Mouse (Mus musculus) stomach, postnatal 0 days (tissue): ENCODE results near the gene Mymk. TPM values are rescaled to one million over a fixed set of nuclear protein-coding genes. Genes with fewer than 3 reads are reported as not detected.

Source experiments
- ATAC-seq: fragments of 200-750 bp; cut with Nextera tagmentation; 2 replicates; pipeline ENCODE4 v1.8.0; 2017; ENCODE audit not compliant: low FRiP score, low TSS enrichment
- DNase-seq: peaks from one replicate; pipeline ENCODE4 v3.0.0-alpha.2; 2016; ENCODE audit warnings: low spot score
- H3K27ac ChIP-seq: fragments of 300-500 bp; sonication (generic); replicated peaks from 2 replicates; pipeline ENCODE4 v1.5.1; 2014; ENCODE audit warnings: mild to moderate bottlenecking, control low read depth
- H3K27me3 ChIP-seq: fragments of 300-500 bp; sonication (generic); 2 replicates; pipeline ENCODE4 v1.6.1; 2014; ENCODE audit warnings: low read length; ENCODE audit not compliant: control insufficient read depth, insufficient read depth
- H3K36me3 ChIP-seq: fragments of 300-500 bp; sonication (generic); 2 replicates; pipeline ENCODE4 v1.6.1; 2014; ENCODE audit warnings: low read length, mixed read lengths; ENCODE audit not compliant: control insufficient read depth, insufficient read depth
- H3K4me1 ChIP-seq: fragments of 300-500 bp; sonication (generic); replicated peaks from 2 replicates; pipeline ENCODE4 v1.6.1; 2014; ENCODE audit warnings: antibody characterized with exemption; ENCODE audit not compliant: control insufficient read depth, insufficient read depth
- H3K4me2 ChIP-seq: fragments of 300-500 bp; sonication (generic); replicated peaks from 2 replicates; pipeline ENCODE4 v1.6.1; 2014; ENCODE audit warnings: low read depth, mild to moderate bottlenecking, control low read depth, moderate library complexity
- H3K4me3 ChIP-seq: fragments of 300-500 bp; sonication (generic); 2 replicates; pipeline ENCODE4 v1.5.1; 2014; ENCODE audit warnings: low read depth, low read length, control low read depth
- H3K9ac ChIP-seq: fragments of 300-500 bp; sonication (generic); 2 replicates; pipeline ENCODE4 v1.6.1; 2014; ENCODE audit warnings: mild to moderate bottlenecking, low read length, control low read depth, mixed read lengths
- H3K9me3 ChIP-seq: fragments of 300-500 bp; sonication (generic); 2 replicates; pipeline ENCODE4 v1.6.1; 2016; ENCODE audit warnings: low read length; ENCODE audit not compliant: control insufficient read depth
- CTCF ChIP-seq: IDR thresholded peaks from 2 replicates; pipeline ENCODE4 v1.5.1; 2016; ENCODE audit warnings: antibody characterized with exemption, low read depth, mild to moderate bottlenecking, moderate library complexity
- EP300 ChIP-seq: optimal IDR thresholded peaks from 2 replicates; pipeline ENCODE3; 2016; ENCODE audit warnings: antibody characterized with exemption
- WGBS: fragments of 180-500 bp; shearing (Covaris S2); extraction: QIAGEN DNeasy Blood & Tissue Kit; methylation state at CpG from one replicate; pipeline ENCODE4 v1.1.7; 2014; 5-methylcytosine and 5-hydroxymethylcytosine counted together
- polyA plus RNA-seq: library from polyadenylated mRNA; unstranded; fragments of >200 nt; fragmentation: Nextera tagmentation; extraction: Ambion mirVana; gene quantifications from 2 replicates; pipeline ENCODE4 v1.2.1, GENCODE M21; 2015

Mymk gene
- polyA plus RNA-seq, 1 experiment from 2014 or later: 0.55 TPM

- no peak overlapping the region for H3K4me2 ChIP-seq
- H3K4me3 ChIP-seq: no peak overlapping the region
- H3K36me3 ChIP-seq: no peaks in the 10 kb centered on the region
- H3K4me1 ChIP-seq: peaks cover 5% of the 10 kb centered on the region; the same call in 1 of the 2 replicates
- DNase-seq (no peak), ATAC-seq (no peak)
- no peak overlapping the region; the same call in 1 of the 2 replicates for H3K27ac ChIP-seq
- H3K9me3 ChIP-seq: no peaks in the 10 kb centered on the region
- H3K9ac ChIP-seq: no peak overlapping the region
- no peaks in the 10 kb centered on the region for H3K27me3 ChIP-seq
- TF ChIP-seq CTCF (no peak), EP300 (no peak)
- 51% methylated on average over 2 of the region's 2 CpGs for WGBS
Observed at GRCm38 (mm10) chr2:27078312-27078711, 6.3 kb upstream of the Mymk start.

GRCm38 (mm10) chr2:27077655-27078244, 5.8 kb upstream of the Mymk start:
- no peak overlapping the region for H3K4me2 ChIP-seq
- 58% methylated on average over 10 of the region's 10 CpGs for WGBS
- no peak for DNase-seq

DNA sequence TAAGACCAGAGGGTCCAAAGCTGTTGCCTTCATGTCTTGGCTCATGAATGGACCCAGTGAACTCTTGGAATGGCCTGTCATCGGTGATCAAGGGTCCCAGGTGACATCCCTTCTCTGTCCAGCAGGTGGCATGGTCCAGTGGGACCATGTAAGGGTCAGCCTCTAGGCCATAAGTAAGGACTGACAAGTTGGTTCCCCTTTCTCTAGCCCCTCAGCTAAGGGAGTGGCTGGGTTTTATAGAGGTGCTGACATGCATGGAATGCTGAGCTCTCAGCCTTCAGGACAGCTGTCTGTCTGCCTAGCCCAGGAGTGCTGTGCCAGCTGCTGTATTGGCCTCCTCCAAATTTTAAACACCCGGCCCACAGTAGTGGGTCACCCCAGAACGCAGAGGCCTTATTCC, 3.5 kb upstream of the Mymk start:
- TF ChIP-seq CTCF (peak; percentile 76), EP300 (no peak)
- Histone ChIP-seq H3K27ac (no peak overlapping the region), H3K4me3 (no peak overlapping the region), H3K36me3 (no peaks in the 10 kb centered on the region), H3K4me2 (no peak overlapping the region), H3K9me3 (no peaks in the 10 kb centered on the region), H3K27me3 (no peaks in the 10 kb centered on the region), H3K9ac (no peak overlapping the region), H3K4me1 (peaks cover 9% of the 10 kb centered on the region; the same call in 1 of the 2 replicates)
- no peak for ATAC-seq
- 59% methylated on average over 3 of the region's 3 CpGs for WGBS
- peak; percentile 42 for DNase-seq

More at GRCm38 (mm10) chr2:27077655-27078244, 5.8 kb upstream of the Mymk start:
- Histone ChIP-seq H3K9ac (no peak overlapping the region), H3K4me3 (no peak overlapping the region), H3K9me3 (no peaks in the 10 kb centered on the region), H3K27ac (no peak overlapping the region), H3K4me1 (peaks cover 5% of the 10 kb centered on the region; the same call in 1 of the 2 replicates), H3K27me3 (no peaks in the 10 kb centered on the region), H3K36me3 (no peaks in the 10 kb centered on the region)
- ATAC-seq: no peak
- TF ChIP-seq CTCF: peak; percentile 46
- TF ChIP-seq EP300: no peak

DNA sequence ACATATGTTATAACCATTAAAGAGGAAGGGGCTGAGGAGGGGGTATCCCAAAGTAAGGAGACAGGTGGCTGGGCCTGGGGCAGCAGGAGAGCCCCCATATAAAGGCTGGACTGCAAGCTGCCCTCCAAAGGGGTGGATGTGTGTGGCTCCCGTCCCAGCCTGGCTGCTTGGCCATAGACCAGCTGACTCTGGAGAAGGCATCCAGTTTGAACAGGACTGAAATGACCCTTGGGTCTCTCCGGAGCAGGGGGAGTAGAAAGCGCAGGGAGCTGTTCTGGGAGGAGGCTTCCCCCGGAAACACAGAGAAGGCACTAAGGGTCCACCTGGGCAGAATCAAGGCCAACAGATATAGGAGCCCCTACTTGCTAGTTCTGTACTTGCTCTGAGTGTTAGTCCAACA, 2.8 kb upstream of the Mymk start:
- DNase-seq (no peak), ATAC-seq (no peak)
- Histone ChIP-seq H3K9me3 (no peaks in the 10 kb centered on the region), H3K27ac (no peak overlapping the region), H3K9ac (no peak overlapping the region), H3K4me1 (peaks cover 9% of the 10 kb centered on the region; the same call in 1 of the 2 replicates), H3K4me2 (no peak overlapping the region), H3K27me3 (no peaks in the 10 kb centered on the region), H3K36me3 (no peaks in the 10 kb centered on the region), H3K4me3 (no peak overlapping the region)
- 61% methylated on average over 4 of the region's 4 CpGs for WGBS
- TF ChIP-seq CTCF: no peak
- no peak for TF ChIP-seq EP300

GRCm38 (mm10) chr2:27073407-27073806, 1.4 kb upstream of the Mymk start:
- Histone ChIP-seq H3K27ac (no peak overlapping the region), H3K36me3 (no peaks in the 10 kb centered on the region), H3K27me3 (no peaks in the 10 kb centered on the region), H3K4me2 (no peak overlapping the region), H3K9ac (no peak overlapping the region), H3K9me3 (no peaks in the 10 kb centered on the region), H3K4me1 (peaks cover 5% of the 10 kb centered on the region; the same call in 1 of the 2 replicates), H3K4me3 (no peak overlapping the region)
- 62% methylated on average over 4 of the region's 4 CpGs for WGBS
- TF ChIP-seq EP300 (no peak), CTCF (no peak)
- no peak for DNase-seq
- no peak for ATAC-seq

DNA sequence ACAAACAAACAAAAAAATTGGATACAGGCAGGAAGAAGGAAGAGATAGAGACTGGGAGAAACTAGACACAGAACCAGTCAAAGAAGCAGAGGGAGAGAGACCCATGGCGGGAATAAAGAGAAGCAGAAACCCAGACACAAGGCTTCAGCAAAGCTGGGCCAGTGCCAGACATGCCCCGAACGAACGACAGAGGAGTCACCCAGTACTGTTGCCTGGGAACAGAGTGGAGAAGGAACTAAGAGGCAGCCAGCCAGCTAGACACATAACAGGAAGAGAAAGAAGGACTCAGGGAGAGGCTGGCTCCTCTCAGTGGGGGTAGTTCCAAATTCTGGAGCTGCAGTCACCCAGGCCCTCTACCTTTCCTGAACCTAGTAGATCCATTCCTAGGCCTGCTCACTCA, 842 bp downstream of the Mymk start:
- TF ChIP-seq CTCF (no peak), EP300 (no peak)
- Histone ChIP-seq H3K4me3 (no peak overlapping the region), H3K4me1 (peaks cover 5% of the 10 kb centered on the region; the same call in 1 of the 2 replicates), H3K27ac (no peak overlapping the region), H3K27me3 (no peaks in the 10 kb centered on the region), H3K4me2 (no peak overlapping the region), H3K9me3 (no peaks in the 10 kb centered on the region), H3K36me3 (no peaks in the 10 kb centered on the region), H3K9ac (no peak overlapping the region)
- ATAC-seq (no peak), DNase-seq (peak; percentile 53)
- 10% methylated on average over 4 of the region's 4 CpGs for WGBS
